Mouse (Mus musculus) cerebellum, adult 18-20 months (tissue): ENCODE results near the gene Speg.

ENCODE experiments used
- DNase-seq, 2 experiments: peaks; one replicate each; pipeline ENCODE4 v3.0.0; 2021

The Speg gene

GRCm38 (mm10) chr1:75365510-75366137 lies 9.5 kb upstream of the Speg start:
- peak; percentile 66 to 72 for DNase-seq

- DNase-seq, result peak; percentile 62 to 63
These were observed 5.6 kb upstream of the Speg start for GRCm38 (mm10) chr1:75369360-75369983.

GRCm38 (mm10) chr1:75369984-75370660 lies 5.0 kb upstream of the Speg start:
- peak; percentile 98 to 99 for DNase-seq

- DNase-seq, result peak; percentile 75 to 79
These were observed 3.6 kb upstream of the Speg start for GRCm38 (mm10) chr1:75371317-75372095.

GRCm38 (mm10) chr1:75372450-75372849 lies 2.6 kb upstream of the Speg start:
- no peak for DNase-seq

GRCm38 (mm10) chr1:75373276-75373675 lies 1.8 kb upstream of the Speg start:
- no peak for DNase-seq

- peak in 1 of 2 experiments; percentile 50 for DNase-seq
These were observed 4.1 kb downstream of the Speg start for GRCm38 (mm10) chr1:75379196-75379595.

- DNase-seq, result no peak
These were observed 4.8 kb downstream of the Speg start for GRCm38 (mm10) chr1:75379931-75380330.

GRCm38 (mm10) chr1:75380951-75381350 lies 5.9 kb downstream of the Speg start:
- DNase-seq, result no peak

- DNase-seq, result peak; percentile 79 to 86
These were observed 6.6 kb downstream of the Speg start for GRCm38 (mm10) chr1:75381482-75382355.

GRCm38 (mm10) chr1:75382356-75383071 lies 7.4 kb downstream of the Speg start:
- DNase-seq, result peak; percentile 69 to 71

GRCm38 (mm10) chr1:75384470-75385141 lies 9.5 kb downstream of the Speg start:
- peak in 1 of 2 experiments; percentile 53 for DNase-seq

- peak in 1 of 2 experiments; percentile 33 for DNase-seq
These were observed 10.1 kb downstream of the Speg start for GRCm38 (mm10) chr1:75385142-75385730.

GRCm38 (mm10) chr1:75386149-75386548 lies 11.1 kb downstream of the Speg start:
- peak in 1 of 2 experiments; percentile 34 for DNase-seq

GRCm38 (mm10) chr1:75387469-75387928 lies 12.4 kb downstream of the Speg start:
- DNase-seq, result peak; percentile 56 to 59

- peak in 1 of 2 experiments; percentile 58 for DNase-seq
These were observed 13.1 kb downstream of the Speg start for GRCm38 (mm10) chr1:75387929-75388897.

GRCm38 (mm10) chr1:75388898-75389515 lies 13.9 kb downstream of the Speg start:
- peak in 1 of 2 experiments; percentile 50 for DNase-seq

GRCm38 (mm10) chr1:75393139-75393538 lies 18.0 kb downstream of the Speg start:
- DNase-seq, result peak; percentile 93 to 95
